12 mouse cellular contexts compared by ENCODE assay signal in genomic region chr2:7778610-7779009, GRCm38 (mm10).
"Had no signal": no experiment of that assay in that cellular context is flagged by ENCODE, and none has a peak within 500 bp of the region (broad histone marks: within the 10 kb centered on the region; RNA-seq: fewer than 3 reads in every experiment).

No protein-coding gene starts in this region.

- H3K27me3 ChIP-seq: kidney, embryonic 15.5 days; liver, embryonic 13.5 days had no signal

- DNase-seq: kidney, postnatal 10 days; kidney, postnatal 36 days; layer of hippocampus, postnatal 36 days; liver, embryonic 13.5 days; lung, adult 2 months; lung, postnatal 14 days; lung, postnatal 4 days; midbrain, embryonic 14.5 days; thymus, postnatal 25 days had no signal

- H3K9ac ChIP-seq: kidney, embryonic 15.5 days; liver, embryonic 13.5 days had no signal

- H3K4me3 ChIP-seq: kidney, embryonic 15.5 days; liver, embryonic 13.5 days had no signal

- H3K27ac ChIP-seq: kidney, embryonic 15.5 days; liver, embryonic 13.5 days; stomach, postnatal 0 days had no signal

- H3K36me3 ChIP-seq: kidney, embryonic 15.5 days; liver, embryonic 13.5 days had no signal

- H3K4me2 ChIP-seq: kidney, embryonic 15.5 days; liver, embryonic 13.5 days; midbrain, embryonic 11.5 days had no signal

- H3K9me3 ChIP-seq: kidney, embryonic 15.5 days; liver, embryonic 13.5 days had no signal

- H3K4me1 ChIP-seq: kidney, embryonic 15.5 days; liver, embryonic 13.5 days had no signal
